Mouse (Mus musculus) hematopoietic stem cell, adult 5-6 weeks (primary cell): ENCODE results near the gene Greb1. TPM values are rescaled to one million over a fixed set of nuclear protein-coding genes. Genes with fewer than 3 reads are reported as not detected.

Experiments used
- ATAC-seq, 2 experiments: fragments of 125-278 bp in 1 of 2; replicated peaks in 1 of 2; 2 replicates each; pipeline ENCODE4 v1.8.0; 2016 to 2017; ENCODE audit warnings: inconsistent platforms in 2 of 2, mild to moderate bottlenecking in 2 of 2, moderate number of reproducible peaks in 2 of 2, low read depth in 1 of 2, moderate TSS enrichment in 1 of 2; ENCODE audit not compliant: low FRiP score in 2 of 2, poor library complexity in 2 of 2, severe bottlenecking in 2 of 2, insufficient read depth in 1 of 2, low TSS enrichment in 1 of 2
- total RNA-seq: library from RNA; stranded (forward); fragments of 172-1452, 232-1000 nt; gene quantifications from 2 replicates; pipeline ENCODE4 v1.2.3, GENCODE M21; 2017

Greb1 gene
- total RNA-seq, 1 experiment from 2014 or later = not detected

DNA sequence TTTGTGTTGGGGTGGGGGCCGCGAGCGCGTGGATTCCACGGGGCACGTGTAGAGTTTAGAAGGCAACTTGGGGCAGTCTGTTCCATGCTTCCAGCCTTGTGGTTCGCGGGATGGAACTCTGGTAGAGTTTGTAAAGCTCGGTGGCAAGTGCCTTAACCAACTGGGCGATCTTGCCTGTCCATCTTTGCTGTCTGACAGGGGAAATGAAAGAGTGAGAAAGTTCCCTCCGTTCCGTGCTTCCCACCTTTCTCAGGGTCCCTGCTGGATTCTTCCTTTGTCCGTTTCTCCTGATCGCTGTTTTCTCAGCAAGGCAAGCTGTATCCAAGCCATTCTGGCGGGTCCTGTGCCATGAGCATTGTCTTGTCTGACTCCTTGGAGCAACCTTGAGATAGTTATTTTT lies 10.8 kb upstream of the Greb1 start:
- ATAC-seq = no peak

- ATAC-seq = peak; percentile 55 to 70
Measured at GRCm38 (mm10) chr12:16810525-16811431, 10.1 kb upstream of the Greb1 start, which contains the start of gene E2f6. TSS of gene E2f6 (plus strand) at chr12:16810963.

DNA sequence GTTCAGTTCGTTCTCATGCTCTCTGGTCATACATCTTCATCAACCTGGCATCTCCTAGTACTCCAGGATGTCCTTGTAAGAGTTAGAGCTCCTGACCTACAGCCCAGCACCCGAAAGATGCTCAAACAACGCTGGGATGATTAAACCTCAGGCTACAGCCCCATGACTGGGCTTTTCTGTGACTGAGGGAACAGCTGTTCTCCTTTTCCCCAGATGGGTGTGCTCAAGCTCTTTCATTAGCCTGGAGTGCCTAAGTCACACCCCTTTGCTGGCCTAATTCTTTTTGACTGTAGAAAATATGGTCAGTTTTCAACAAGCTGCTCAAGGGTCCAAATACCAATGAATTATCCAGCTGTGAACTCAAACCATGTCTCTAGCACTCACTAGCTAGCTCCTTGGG lies 7.4 kb upstream of the Greb1 start:
- peak; percentile 61 to 72 for ATAC-seq

DNA sequence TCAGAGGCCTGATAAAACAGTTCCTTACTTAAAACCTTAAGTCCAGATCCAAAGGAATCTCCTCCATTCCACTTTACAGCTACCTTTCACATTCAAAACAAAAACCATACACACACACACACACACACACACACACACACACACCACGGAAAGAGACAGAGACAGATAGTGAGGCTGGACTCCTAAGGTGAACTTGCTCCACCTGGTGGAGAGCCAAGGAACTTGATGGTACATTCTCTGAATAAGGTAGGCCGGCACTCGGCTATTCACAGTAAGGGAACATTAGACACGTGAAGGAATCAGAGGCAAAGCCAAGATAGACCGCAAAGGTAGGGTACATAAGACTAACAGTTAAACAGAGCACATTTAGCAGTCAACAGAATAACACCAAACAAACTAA lies 4.8 kb upstream of the Greb1 start:
- peak; percentile 74 to 75 for ATAC-seq

DNA sequence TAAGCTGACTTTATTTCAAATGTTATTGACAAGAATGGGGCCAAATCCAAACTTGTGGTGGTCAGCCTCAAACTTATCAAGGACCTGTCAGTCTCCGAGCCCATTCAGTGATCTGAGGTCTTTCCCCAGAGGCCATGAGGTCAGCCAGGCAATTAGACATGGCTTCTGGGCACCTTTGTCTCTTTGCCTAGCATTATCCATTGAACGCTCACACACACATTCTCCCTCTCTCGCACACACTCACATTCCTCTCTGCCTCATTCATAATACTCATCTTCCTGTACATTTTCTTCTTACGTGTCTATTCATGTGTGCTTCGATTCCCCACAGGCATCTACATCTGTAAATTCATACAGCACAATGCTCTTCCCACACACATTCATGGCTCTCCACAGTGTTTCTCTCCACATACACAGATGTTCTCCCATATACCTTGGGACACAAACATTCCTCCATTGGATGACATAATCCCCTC lies 3.3 kb upstream of the Greb1 start:
- no peak for ATAC-seq

DNA sequence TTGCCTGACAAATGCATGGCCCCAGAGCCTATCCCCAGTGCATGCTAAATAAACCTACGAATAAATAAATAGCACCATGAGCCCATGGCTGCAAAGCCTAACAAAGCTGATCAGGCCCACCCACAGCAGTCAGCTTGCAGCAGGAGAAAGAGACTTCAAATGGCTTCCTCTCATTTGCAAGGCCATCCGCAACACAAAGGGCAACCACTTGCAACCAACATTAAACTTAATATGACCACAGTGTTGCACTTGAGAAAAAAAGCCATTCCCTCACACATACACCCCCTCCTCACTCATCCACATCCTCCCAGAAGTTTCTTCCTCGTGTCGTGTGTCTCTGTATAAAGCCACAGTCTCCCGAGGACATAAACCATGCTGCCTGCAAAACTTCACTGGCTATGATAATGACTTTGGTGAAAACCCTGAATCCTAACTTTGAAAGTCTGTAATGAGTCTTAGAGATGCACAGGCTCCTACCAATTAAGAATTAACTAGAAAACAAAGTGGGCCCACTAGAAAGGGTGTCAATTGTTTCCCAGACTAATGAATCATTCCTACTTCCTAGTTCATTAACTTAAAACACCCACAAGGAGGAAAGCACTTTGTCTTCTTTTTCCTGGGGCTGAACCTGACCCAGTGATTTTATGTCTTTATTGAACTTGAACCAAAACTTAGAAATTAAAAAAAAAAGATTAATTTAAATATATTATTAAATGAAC lies 2.7 kb upstream of the Greb1 start:
- ATAC-seq = no peak

- peak; percentile 35 to 74; a peak in 2 of 4 replicates for ATAC-seq
Measured at GRCm38 (mm10) chr12:16800959-16801315, 251 bp upstream of the Greb1 start.

DNA sequence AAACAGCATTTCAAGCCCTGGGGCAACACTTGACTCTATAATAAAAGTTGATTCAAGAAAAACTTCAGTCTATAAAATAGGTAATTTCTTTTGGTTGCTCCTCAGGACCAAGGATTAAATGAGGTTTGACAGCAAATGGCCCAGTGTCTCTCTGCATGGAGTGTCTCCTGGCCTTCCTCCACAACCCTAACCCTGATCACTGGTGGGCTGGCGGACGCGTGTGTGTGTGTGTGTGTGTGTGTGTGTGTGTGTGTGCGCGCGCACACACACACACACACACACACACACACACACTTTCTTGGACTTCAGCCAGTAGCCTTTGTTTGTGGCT lies 793 bp downstream of the Greb1 start:
- ATAC-seq = no peak

DNA sequence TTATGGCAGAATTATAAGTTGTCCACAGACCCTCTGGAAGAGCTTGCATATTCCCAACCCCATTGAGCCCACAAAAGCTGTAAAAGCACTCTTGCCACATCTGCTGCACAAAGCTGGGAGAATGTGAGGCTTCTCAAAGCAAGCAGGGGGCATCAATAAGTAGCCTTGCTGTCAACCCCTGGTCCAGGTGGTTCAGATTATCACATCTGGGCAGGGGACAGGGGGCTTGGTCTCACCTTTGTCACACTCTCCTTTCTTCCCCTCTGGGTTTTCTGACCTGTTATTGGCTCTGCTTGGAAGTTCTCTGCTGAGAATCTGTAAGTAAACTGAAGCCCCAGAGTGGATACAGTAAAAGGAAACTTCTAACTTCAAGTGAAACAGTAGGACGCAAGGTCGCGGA lies 1.8 kb downstream of the Greb1 start:
- no peak for ATAC-seq

DNA sequence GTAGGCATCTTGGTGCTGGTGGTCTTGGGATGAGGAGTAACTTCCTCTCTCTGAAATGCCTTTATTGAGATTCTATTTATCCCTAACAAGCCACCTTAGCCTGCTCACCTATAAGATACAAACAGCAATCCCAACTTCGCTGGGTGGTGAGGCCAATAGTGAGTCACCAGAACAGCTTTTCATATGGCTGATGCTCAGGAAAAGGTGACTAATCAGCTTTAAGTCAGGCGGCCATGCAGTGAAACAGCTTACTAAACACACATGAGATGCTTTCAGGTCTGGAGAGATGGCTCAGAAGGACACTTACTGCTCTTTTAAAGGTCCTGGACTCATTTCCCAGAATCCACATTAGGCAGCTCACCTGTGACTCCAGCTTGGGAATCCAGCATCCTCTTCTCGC lies 4.9 kb downstream of the Greb1 start:
- no peak for ATAC-seq

- no peak for ATAC-seq
Measured at GRCm38 (mm10) chr12:16793371-16793770, 7.3 kb downstream of the Greb1 start.

GRCm38 (mm10) chr12:16790456-16790855 lies 10.2 kb downstream of the Greb1 start:
- 0 out of 4 replicates have a peak, but pooled peaks of 1 of the 2 experiments have one; percentile 3 for ATAC-seq

DNA sequence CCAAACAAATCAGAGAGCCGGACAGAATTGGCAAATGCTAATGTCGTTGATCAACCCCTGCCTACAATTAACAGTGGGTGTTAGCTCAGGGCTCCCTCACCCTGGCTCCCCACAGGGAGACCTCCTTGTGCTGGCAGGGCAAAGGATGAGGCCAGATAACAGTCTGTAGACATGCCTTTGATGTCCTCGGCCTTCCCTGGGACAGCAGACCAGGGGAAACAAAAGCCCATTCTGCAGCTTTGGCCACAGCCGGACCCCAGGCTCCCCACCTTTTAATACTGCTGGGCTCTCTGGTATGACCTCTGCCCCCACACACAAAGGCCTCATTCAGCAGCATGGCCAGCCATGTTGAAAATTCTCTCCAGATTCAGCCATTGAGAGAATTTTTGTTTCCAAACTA lies 10.9 kb downstream of the Greb1 start:
- ATAC-seq = no peak

- no peak for ATAC-seq
Measured at GRCm38 (mm10) chr12:16789199-16789598, 11.5 kb downstream of the Greb1 start.

DNA sequence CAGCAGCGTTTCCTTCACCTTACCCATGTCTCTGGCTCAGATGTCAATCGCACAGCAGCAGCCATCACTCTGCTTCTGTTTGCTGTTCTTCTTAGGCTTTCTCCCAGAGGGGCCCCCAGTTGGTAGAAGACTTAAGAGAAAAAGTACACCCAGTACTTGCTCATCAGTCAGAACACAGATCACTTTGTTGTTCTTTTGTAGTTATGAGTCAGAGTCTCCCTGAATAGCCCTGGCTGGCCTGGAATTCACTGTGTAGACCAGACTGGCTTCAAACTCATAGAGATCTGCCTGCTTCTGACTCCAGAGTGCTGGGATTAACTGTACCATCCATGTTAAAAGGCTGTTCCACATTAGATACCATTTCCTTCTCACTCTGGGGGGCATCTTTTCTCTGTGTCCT lies 12.1 kb downstream of the Greb1 start:
- ATAC-seq = no peak

DNA sequence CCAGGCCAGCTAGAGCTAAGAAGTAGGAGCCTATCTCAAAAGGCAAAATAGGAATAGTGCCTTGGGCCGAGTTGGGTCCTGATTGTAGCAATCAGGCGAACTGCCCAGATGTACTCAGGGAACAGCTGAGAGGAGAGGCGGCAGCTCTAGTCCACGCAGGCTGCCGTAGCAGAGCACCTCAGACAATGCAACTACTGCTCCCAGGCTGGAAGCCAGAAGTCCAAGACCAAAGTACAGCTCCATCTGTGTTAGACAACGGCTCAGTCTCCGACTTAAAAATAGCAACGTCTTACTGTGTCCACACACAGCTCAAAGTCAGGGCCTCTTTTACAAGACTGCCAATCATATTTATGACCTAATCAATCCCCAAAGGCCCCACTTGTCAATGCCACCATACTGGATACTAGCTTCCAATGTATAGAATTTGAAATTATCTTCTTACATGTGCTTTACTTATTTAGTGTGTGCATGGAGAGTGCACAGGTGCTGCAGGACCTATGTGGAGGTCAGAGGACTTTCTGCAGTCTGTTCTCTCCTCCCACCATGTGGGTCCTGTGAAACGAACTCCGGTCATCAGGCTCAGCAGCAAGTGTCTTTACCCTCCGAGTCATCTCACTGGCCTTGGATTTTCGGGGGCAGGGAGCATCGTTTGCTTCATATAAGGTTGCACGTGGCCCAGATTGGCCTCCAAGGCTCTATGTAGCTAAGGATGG lies 19.5 kb downstream of the Greb1 start:
- ATAC-seq = no peak

- no peak for ATAC-seq
Measured at GRCm38 (mm10) chr12:16780320-16780719, 20.4 kb downstream of the Greb1 start.

- ATAC-seq = no peak
Measured at GRCm38 (mm10) chr12:16779165-16779564, 21.5 kb downstream of the Greb1 start.
